Mouse (Mus musculus) liver, embryonic 14.5 days (tissue): ENCODE results near the gene Coq4. TPM values are rescaled to one million over a fixed set of nuclear protein-coding genes. Genes with fewer than 3 reads are reported as not detected.

Experiments used
- ATAC-seq: fragments of 200-750 bp; cut with Nextera tagmentation; 2 replicates; pipeline ENCODE4 v1.8.0; 2017; ENCODE audit warnings: moderate number of reproducible peaks, mild to moderate bottlenecking, moderate library complexity; ENCODE audit not compliant: insufficient read depth
- DNase-seq, 3 experiments: peaks; one replicate each; pipeline ENCODE4 v3.0.0-alpha.2; 2012 to 2013; ENCODE audit warnings: low read depth in 3 of 3, low spot score in 3 of 3
- H3K27ac ChIP-seq: fragments of 300-500 bp; sonication (generic); 2 replicates; pipeline ENCODE4 v1.5.1; 2014; ENCODE audit warnings: moderate library complexity, mild to moderate bottlenecking, control low read depth, inconsistent platforms
- H3K27me3 ChIP-seq: fragments of 300-500 bp; sonication (generic); 2 replicates; pipeline ENCODE4 v1.6.1; 2014; ENCODE audit warnings: mild to moderate bottlenecking, low read length, moderate library complexity; ENCODE audit not compliant: control insufficient read depth, insufficient read depth
- H3K36me3 ChIP-seq: fragments of 300-500 bp; sonication (generic); replicated peaks from 2 replicates; pipeline ENCODE4 v1.6.1; 2014; ENCODE audit warnings: low read depth; ENCODE audit not compliant: control insufficient read depth, insufficient read depth
- H3K4me1 ChIP-seq, 2 experiments: fragments of 200-500 bp in 1 of 2; fragments of 300-500 bp in 1 of 2; sonication (generic) in 1 of 2; replicated peaks; 2 replicates each; pipeline ENCODE4 v1.6.1; 2012 to 2014; ENCODE audit warnings: antibody characterized with exemption in 1 of 2, inconsistent platforms in 1 of 2, low read length in 1 of 2; ENCODE audit not compliant: control insufficient read depth in 2 of 2, insufficient read depth in 2 of 2
- H3K4me2 ChIP-seq: fragments of 300-500 bp; sonication (generic); 2 replicates; pipeline ENCODE4 v1.6.1; 2014; ENCODE audit warnings: low read depth, mild to moderate bottlenecking, control low read depth, moderate library complexity
- H3K4me3 ChIP-seq, 2 experiments: fragments of 200-500 bp in 1 of 2; fragments of 300-500 bp in 1 of 2; sonication (generic) in 1 of 2; 2 replicates each; pipeline ENCODE4 v1.5.1; 2012 to 2014; ENCODE audit warnings: low read depth in 2 of 2, low read length in 2 of 2, mild to moderate bottlenecking in 2 of 2, control low read depth in 1 of 2, inconsistent platforms in 1 of 2, moderate library complexity in 1 of 2; ENCODE audit not compliant: insufficient read depth in 1 of 2
- H3K9ac ChIP-seq: fragments of 300-500 bp; sonication (generic); replicated peaks from 2 replicates; pipeline ENCODE4 v1.6.1; 2014; ENCODE audit warnings: mild to moderate bottlenecking, control low read depth, moderate library complexity
- H3K9me3 ChIP-seq: fragments of 300-500 bp; sonication (generic); 2 replicates; pipeline ENCODE4 v1.6.1; 2016; ENCODE audit warnings: low read length, mixed read lengths; ENCODE audit not compliant: control insufficient read depth
- CTCF ChIP-seq: IDR thresholded peaks from 2 replicates; pipeline ENCODE4 v1.5.1; 2016; ENCODE audit warnings: antibody characterized with exemption, low read depth, control low read depth
- EP300 ChIP-seq: IDR thresholded peaks from 2 replicates; pipeline ENCODE4 v1.6.1; 2016; ENCODE audit warnings: antibody characterized with exemption, low read depth
- WGBS: fragments of 180-500 bp; shearing (Covaris S2); extraction: QIAGEN DNeasy Blood & Tissue Kit; methylation state at CpG from one replicate; pipeline ENCODE4 v1.1.7; 2014; ENCODE audit not compliant: insufficient replicate concordance; 5-methylcytosine and 5-hydroxymethylcytosine counted together
- microRNA-seq: library from miRNA; unstranded; fragments of <30 nt; microRNA quantifications from one replicate; pipeline ENCODE4, GENCODE M21; 2016
- polyA plus RNA-seq, 2 experiments: library from polyadenylated mRNA; depleted of rRNA in 1 of 2; stranded (reverse) in 1 of 2; unstranded in 1 of 2; fragments of >200 nt; fragmentation: Nextera tagmentation in 1 of 2; extraction: Ambion mirVana in 1 of 2; gene quantifications; 2 replicates each; pipeline versions ENCODE4 v1.2.1 to v1.2.3; 2012 to 2014

The Coq4 gene
- polyA plus RNA-seq, 2 experiments = 8.4 to 11.6 TPM

DNA sequence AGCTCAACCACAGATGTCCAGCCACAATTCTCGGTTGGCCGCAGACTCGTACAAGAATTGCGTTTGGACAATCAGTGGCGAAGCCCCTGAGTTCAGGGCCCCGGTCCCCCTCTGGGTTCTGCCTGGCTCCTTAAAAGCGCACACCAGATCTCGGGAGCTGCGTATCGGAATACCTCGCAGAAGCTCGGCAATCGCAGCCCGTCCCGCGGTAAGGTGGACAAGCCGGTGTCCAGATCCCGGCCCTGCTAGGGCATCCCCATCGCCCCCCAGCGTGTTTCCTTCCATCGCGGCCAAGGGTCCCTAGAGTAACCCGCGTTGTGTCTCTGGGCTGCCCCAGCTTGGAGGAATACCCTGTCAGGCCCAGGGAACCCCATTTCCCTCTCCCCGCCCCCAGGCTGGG, 58.3 kb downstream of the Coq4 start:
- Histone ChIP-seq H3K27me3 (peaks cover 19% of the 10 kb centered on the region), H3K9ac (no peak overlapping the region), H3K4me3 (no peak overlapping the region), H3K4me2 (no peak overlapping the region), H3K4me1 (no peaks in the 10 kb centered on the region), H3K27ac (no peak overlapping the region), H3K9me3 (no peaks in the 10 kb centered on the region), H3K36me3 (no peaks in the 10 kb centered on the region)
- TF ChIP-seq EP300 (no peak), CTCF (no peak)
- WGBS = 43% methylated on average over 25 of the region's 25 CpGs
- ATAC-seq (no peak), DNase-seq (no peak)

DNA sequence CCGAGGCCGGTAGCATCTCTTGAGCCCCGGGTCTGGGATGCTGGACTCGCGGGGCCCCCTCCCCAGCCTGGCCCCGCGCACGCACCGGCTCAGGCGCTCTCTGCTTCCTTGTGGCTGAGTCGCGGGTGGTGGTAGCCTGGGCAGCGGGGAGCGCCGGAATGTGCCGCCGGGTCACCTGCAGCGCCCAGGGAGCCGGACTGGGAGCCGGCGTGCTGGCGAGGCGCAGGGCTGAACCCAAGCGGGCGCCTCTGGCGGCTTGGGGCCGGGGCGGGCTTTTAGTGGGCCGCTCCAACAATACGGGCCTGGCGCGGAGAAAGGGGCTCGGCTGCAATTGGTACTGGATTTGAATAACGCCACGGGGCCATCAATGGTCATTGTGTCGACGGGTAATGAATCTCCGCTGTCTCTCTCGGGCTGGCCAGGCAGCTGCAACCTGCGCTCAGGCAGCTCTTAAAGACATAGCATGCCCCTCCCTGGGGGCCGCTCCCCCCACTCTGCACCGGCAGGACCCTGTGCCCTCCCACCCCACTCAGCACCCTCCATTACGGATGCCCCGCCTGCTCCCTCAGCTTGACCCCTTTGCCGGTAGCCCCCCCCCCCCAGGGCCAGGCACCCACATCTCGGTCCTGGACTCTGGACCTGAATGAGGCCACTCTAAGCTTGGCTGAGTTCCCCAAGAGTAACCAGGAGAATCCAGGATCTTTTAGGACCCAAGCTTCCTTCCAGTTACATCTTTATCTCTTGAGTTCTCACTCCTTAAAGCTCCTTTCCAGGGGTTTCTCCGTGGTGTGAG, 59.0 kb downstream of the Coq4 start:
- Histone ChIP-seq H3K4me1 (no peaks in the 10 kb centered on the region), H3K36me3 (no peaks in the 10 kb centered on the region), H3K9ac (no peak overlapping the region), H3K9me3 (no peaks in the 10 kb centered on the region), H3K27me3 (peaks cover 19% of the 10 kb centered on the region), H3K4me3 (no peak overlapping the region), H3K4me2 (no peak overlapping the region), H3K27ac (no peak overlapping the region)
- DNase-seq (no peak), ATAC-seq (no peak)
- no peak for TF ChIP-seq EP300
- no peak for TF ChIP-seq CTCF
- 35% methylated on average over 47 of the region's 47 CpGs for WGBS

DNA sequence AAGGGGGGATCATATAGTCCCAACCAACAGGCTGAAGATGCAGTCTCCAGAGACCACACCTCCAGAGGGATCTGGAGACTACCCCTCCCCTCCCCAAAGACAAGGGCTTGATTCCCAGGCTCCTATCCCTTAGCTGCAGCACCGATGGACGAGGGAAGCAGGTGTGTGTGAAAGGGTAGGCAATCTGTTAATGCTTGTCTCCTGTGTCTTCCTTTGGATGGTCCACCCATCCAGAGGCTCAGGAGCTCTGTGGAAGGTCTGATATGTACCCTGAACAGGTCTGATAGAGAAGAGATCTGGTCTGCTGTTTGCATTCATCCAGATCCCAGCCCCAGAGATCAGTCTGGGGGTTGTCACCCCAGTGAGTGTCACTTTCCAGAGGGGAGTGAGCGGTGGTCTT, 59.6 kb downstream of the Coq4 start:
- Histone ChIP-seq H3K27me3 (peaks cover 19% of the 10 kb centered on the region), H3K9me3 (no peaks in the 10 kb centered on the region), H3K36me3 (no peaks in the 10 kb centered on the region), H3K4me3 (no peak overlapping the region), H3K4me2 (no peak overlapping the region), H3K9ac (no peak overlapping the region), H3K4me1 (no peaks in the 10 kb centered on the region), H3K27ac (no peak overlapping the region)
- TF ChIP-seq EP300 (no peak), CTCF (no peak)
- no peak for ATAC-seq
- DNase-seq = no peak
- 43% methylated on average over 3 of the region's 3 CpGs for WGBS

Small RNA genes within 50 kb of the gene (microRNA-seq; reads per million reads assigned to microRNA genes)
- not detected for gene Mir219a-2
- not detected for gene Mir219b

Other genes starting within 250 kb of the Coq4 start
- 10.1 and 11.1 TPM in 2 replicates for gene Rapgef1, start 167.8 kb upstream of the Coq4 start, polyA plus RNA-seq (2012; rRNA removed)
- gene Rapgef1, start 167.8 kb upstream of the Coq4 start, polyA plus RNA-seq (2014; fragmentation: Nextera tagmentation; extraction: Ambion mirVana) = 3.9 and 5.5 TPM in 2 replicates
- 0.39 and 0.64 TPM in 2 replicates for gene Gm13420, start 35.8 kb upstream of the Coq4 start, polyA plus RNA-seq (2012; rRNA removed)
- 0.34 and 0.38 TPM in 2 replicates for gene Gm13420, start 35.8 kb upstream of the Coq4 start, polyA plus RNA-seq (2014; fragmentation: Nextera tagmentation; extraction: Ambion mirVana)
- gene Gm13547, start 28.2 kb upstream of the Coq4 start, polyA plus RNA-seq (2012; rRNA removed) = not detected in 2 replicates
- not detected in 2 replicates for gene Gm13547, start 28.2 kb upstream of the Coq4 start, polyA plus RNA-seq (2014; fragmentation: Nextera tagmentation; extraction: Ambion mirVana)
- 11.2 and 15.1 TPM in 2 replicates for gene Trub2, start 1.0 kb downstream of the Coq4 start, polyA plus RNA-seq (2012; rRNA removed)
- gene Trub2, start 1.0 kb downstream of the Coq4 start, polyA plus RNA-seq (2014; fragmentation: Nextera tagmentation; extraction: Ambion mirVana) = 9.3 and 11.8 TPM in 2 replicates
- gene Slc27a4, start 15.1 kb downstream of the Coq4 start, polyA plus RNA-seq (2012; rRNA removed) = 2.3 and 2.5 TPM in 2 replicates
- gene Slc27a4, start 15.1 kb downstream of the Coq4 start, polyA plus RNA-seq (2014; fragmentation: Nextera tagmentation; extraction: Ambion mirVana) = 1.5 and 1.9 TPM in 2 replicates
- 14.5 and 17.7 TPM in 2 replicates for gene Urm1, start 32.6 kb downstream of the Coq4 start, polyA plus RNA-seq (2012; rRNA removed)
- gene Urm1, start 32.6 kb downstream of the Coq4 start, polyA plus RNA-seq (2014; fragmentation: Nextera tagmentation; extraction: Ambion mirVana) = 7.4 and 8.4 TPM in 2 replicates
- 20.1 and 20.4 TPM in 2 replicates for gene Cercam, start 81.7 kb downstream of the Coq4 start, polyA plus RNA-seq (2012; rRNA removed)
- 16.6 and 23.1 TPM in 2 replicates for gene Cercam, start 81.7 kb downstream of the Coq4 start, polyA plus RNA-seq (2014; fragmentation: Nextera tagmentation; extraction: Ambion mirVana)
- 21.0 and 29.6 TPM in 2 replicates for gene Odf2, start 101.7 kb downstream of the Coq4 start, polyA plus RNA-seq (2012; rRNA removed)
- gene Odf2, start 101.7 kb downstream of the Coq4 start, polyA plus RNA-seq (2014; fragmentation: Nextera tagmentation; extraction: Ambion mirVana) = 23.5 and 29.1 TPM in 2 replicates
- 11.2 and 13.5 TPM in 2 replicates for gene Gle1, start 147.9 kb downstream of the Coq4 start, polyA plus RNA-seq (2012; rRNA removed)
- 17.6 and 20.5 TPM in 2 replicates for gene Gle1, start 147.9 kb downstream of the Coq4 start, polyA plus RNA-seq (2014; fragmentation: Nextera tagmentation; extraction: Ambion mirVana)
- 11.5 and 21.1 TPM in 2 replicates for gene Sptan1, start 178.1 kb downstream of the Coq4 start, polyA plus RNA-seq (2012; rRNA removed)
- 14.5 and 14.6 TPM in 2 replicates for gene Sptan1, start 178.1 kb downstream of the Coq4 start, polyA plus RNA-seq (2014; fragmentation: Nextera tagmentation; extraction: Ambion mirVana)